Mouse (Mus musculus): Measurements from ENCODE around the gene Adgrg3.

DNA sequence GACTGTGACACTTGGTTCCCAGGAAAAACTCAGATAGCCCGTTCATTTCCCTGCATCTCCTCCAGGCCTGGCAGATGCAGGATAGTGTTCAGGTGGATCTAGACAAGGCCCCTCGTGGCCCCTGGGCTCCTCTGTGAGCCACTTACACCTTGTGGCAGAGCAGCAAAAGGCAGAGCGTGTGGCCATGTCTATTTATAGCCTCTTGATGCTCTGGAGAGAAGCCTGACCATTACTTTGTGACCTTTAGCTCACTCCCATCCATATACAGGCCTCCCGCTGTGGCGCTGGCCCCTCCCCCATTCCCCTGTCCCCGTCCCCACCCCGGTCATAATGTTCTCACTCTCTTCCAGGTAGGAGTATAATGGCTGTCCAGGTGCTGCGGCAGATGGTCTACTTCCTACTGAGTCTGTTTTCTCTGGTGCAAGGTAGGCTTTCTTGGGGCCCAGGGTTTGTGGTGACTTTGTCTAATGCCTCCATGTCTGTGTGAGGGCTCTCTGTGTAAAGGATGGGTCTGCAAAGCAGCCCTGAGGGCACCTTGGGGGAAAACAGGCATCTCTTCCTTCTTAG is 15.3 kb upstream of the Adgrg3 start:
- TF ChIP-seq RAD21 (IDR thresholded peaks at IDR 0.05; ENCODE audit: low read depth, low read length) = no peak
- no peak for TF ChIP-seq MYC (IDR thresholded peaks at IDR 0.05; ENCODE audit: low read depth, low read length)
- no peak for TF ChIP-seq ETS1 (conservative IDR thresholded peaks at IDR 0.05; ENCODE audit: low read depth, low read length)
- TF ChIP-seq KAT2A (IDR thresholded peaks at IDR 0.05; ENCODE audit: insufficient replicate concordance, low read length) = no peak
- TF ChIP-seq USF1 (IDR thresholded peaks at IDR 0.05; ENCODE audit: low read depth, low read length) = no peak
- no peak for TF ChIP-seq SIN3A (IDR thresholded peaks at IDR 0.05; ENCODE audit: low read length)
- no peak for TF ChIP-seq ELF1 (IDR thresholded peaks at IDR 0.05; ENCODE audit: low read depth, low read length)
- TF ChIP-seq CTCF (conservative IDR thresholded peaks at IDR 0.05 in 1 of 2, IDR thresholded peaks at IDR 0.05 in 1 of 2; ENCODE audit: low read depth in 2 of 2, low read length in 2 of 2) = no peak
